Mouse (Mus musculus): ENCODE data around the gene Mettl25.

DNA sequence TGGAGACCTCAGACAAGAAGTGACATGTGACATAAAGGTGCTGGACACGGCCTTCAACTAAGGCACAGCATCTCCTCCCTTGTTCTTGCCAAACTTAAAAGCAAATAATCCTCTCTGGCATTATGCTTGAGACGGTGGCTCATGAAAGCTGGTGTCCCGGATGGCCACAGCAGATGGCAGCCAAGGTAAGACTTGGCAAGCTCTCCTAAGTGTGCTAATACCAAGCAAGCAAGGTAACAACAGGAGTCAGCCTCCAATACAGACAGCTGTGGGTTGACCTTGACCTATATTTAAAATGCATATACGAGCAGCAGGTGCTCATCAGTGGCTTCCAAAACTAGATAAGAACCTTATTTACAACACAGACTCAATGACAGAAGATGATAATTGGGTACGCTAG is 9.1 kb upstream of the Mettl25 start:
- no peak for TF ChIP-seq CTCF (IDR thresholded peaks at IDR 0.05; ENCODE audit: borderline replicate concordance, insufficient read depth, low read length)
- no peak for TF ChIP-seq POLR2A (IDR thresholded peaks at IDR 0.05; ENCODE audit: low read depth, low read length)
